Mouse (Mus musculus) heart, postnatal 0 days (tissue): Measurements from ENCODE around the gene Cxcl12. TPM values are rescaled to one million over a fixed set of nuclear protein-coding genes. Genes with fewer than 3 reads are reported as not detected.
A peak's percentile ranks its signal among the peaks of the same experiment; 100 is the strongest.

Experiments
- ATAC-seq: fragments of 200-750 bp; cut with Nextera tagmentation; 2 replicates; pipeline ENCODE4 v1.8.0; 2017; ENCODE audit warnings: low read depth, moderate number of reproducible peaks, moderate library complexity; ENCODE audit not compliant: insufficient read depth
- DNase-seq: peaks from one replicate; pipeline ENCODE4 v3.0.0-alpha.2; 2016; ENCODE audit warnings: low spot score
- H3K27ac ChIP-seq: fragments of 300-500 bp; sonication (generic); 2 replicates; pipeline ENCODE4 v1.5.1; 2014; ENCODE audit warnings: low read depth, mild to moderate bottlenecking
- H3K27me3 ChIP-seq: fragments of 300-500 bp; sonication (generic); 2 replicates; pipeline ENCODE4 v1.6.1; 2014; ENCODE audit warnings: low read length, mixed read lengths; ENCODE audit not compliant: control insufficient read depth, insufficient read depth
- H3K36me3 ChIP-seq: fragments of 300-500 bp; sonication (generic); replicated peaks from 2 replicates; pipeline ENCODE4 v1.6.1; 2014; ENCODE audit warnings: low read length, mixed read lengths; ENCODE audit not compliant: control insufficient read depth, insufficient read depth
- H3K4me1 ChIP-seq: fragments of 300-500 bp; sonication (generic); 2 replicates; pipeline ENCODE4 v1.6.1; 2014; ENCODE audit warnings: antibody characterized with exemption; ENCODE audit not compliant: control insufficient read depth, insufficient read depth
- H3K4me2 ChIP-seq: fragments of 300-500 bp; sonication (generic); 2 replicates; pipeline ENCODE4 v1.6.1; 2014; ENCODE audit warnings: low read depth, mild to moderate bottlenecking, low read length, moderate library complexity
- H3K4me3 ChIP-seq: fragments of 300-500 bp; sonication (generic); 2 replicates; pipeline ENCODE4 v1.5.1; 2014; ENCODE audit warnings: low read depth, low read length
- H3K9ac ChIP-seq: fragments of 300-500 bp; sonication (generic); replicated peaks from 2 replicates; pipeline ENCODE4 v1.6.1; 2014; ENCODE audit warnings: low read depth, low read length, mixed read lengths
- H3K9me3 ChIP-seq: fragments of 300-500 bp; sonication (generic); replicated peaks from 2 replicates; pipeline ENCODE4 v1.6.1; 2016; ENCODE audit warnings: low read length; ENCODE audit not compliant: control insufficient read depth
- CTCF ChIP-seq: IDR thresholded peaks from 2 replicates; pipeline ENCODE4 v1.5.1; 2016; ENCODE audit warnings: antibody characterized with exemption, control low read depth, low read depth
- EP300 ChIP-seq: IDR thresholded peaks from 2 replicates; pipeline ENCODE4 v1.6.1; 2016; ENCODE audit warnings: antibody characterized with exemption, low read depth
- WGBS: fragments of 180-500 bp; shearing (Covaris S2); extraction: QIAGEN DNeasy Blood & Tissue Kit; methylation state at CpG from one replicate; pipeline ENCODE4 v1.1.7; 2014; 5-methylcytosine and 5-hydroxymethylcytosine counted together
- polyA plus RNA-seq: library from polyadenylated mRNA; unstranded; fragments of >200 nt; fragmentation: Nextera tagmentation; extraction: Ambion mirVana; gene quantifications from 2 replicates; pipeline ENCODE4 v1.2.1, GENCODE M21; 2015
- total RNA-seq: library from RNA; depleted of rRNA; stranded (reverse); fragments of >200 nt; gene quantifications from 2 replicates; pipeline ENCODE4 v1.2.3, GENCODE M21; 2014; ENCODE audit warnings: low replicate concordance

Gene Cxcl12
- total and polyA plus RNA-seq, 2 experiments from 2014 or later = 48.0 to 52.7 TPM

DNA sequence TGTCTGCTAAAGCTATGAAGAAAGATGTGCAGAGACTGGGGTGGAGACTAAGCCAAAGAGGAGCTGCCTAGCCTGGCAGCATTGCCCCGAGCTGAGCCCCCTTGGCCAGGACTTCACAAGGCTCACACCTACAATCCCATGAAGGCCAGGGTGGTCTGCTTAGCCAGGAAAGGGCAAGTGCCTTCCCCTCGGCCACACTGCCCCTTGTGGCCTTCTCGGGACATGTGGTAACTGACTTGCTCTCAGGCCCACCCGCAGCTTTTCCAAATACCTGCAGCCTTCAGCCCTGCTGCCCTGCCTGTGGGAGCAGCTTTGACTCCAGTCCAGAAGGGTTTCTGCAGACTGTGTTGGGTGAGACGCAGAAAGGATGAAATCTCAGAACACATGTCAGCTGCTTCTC, 8.1 kb downstream of the Cxcl12 start:
- ATAC-seq (no peak), DNase-seq (no peak)
- H3K4me1 ChIP-seq = no peaks in the 10 kb centered on the region
- no peak overlapping the region for H3K4me3 ChIP-seq
- 39% methylated on average over 5 of the region's 5 CpGs for WGBS
- no peak for TF ChIP-seq EP300
- TF ChIP-seq CTCF = peak; percentile 41
- H3K36me3 ChIP-seq = peaks cover 18% of the 10 kb centered on the region
- no peaks in the 10 kb centered on the region for H3K9me3 ChIP-seq
- H3K9ac ChIP-seq = no peak overlapping the region
- H3K27ac ChIP-seq = no peak overlapping the region
- no peak overlapping the region for H3K4me2 ChIP-seq
- H3K27me3 ChIP-seq = peaks cover 9% of the 10 kb centered on the region

DNA sequence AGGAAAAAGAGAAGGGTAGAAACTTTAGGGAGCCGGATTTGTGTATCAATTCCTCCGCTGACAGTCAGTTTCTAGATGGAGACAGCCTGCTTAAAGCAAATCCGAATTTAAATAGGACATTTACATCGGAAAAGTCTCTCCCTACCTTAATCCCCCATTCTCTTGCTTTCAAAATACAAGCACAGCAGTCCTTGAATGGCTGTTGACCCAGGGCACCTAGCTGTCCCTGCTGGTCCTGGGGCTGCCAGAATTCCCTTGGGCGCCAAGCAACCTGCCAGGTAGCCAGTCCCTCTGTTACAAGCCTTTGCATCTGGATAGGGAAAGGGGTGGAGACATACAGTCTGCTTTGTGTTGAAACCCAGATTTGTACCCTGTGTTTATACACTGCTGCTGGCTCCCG, 12.0 kb downstream of the Cxcl12 start:
- no peak for DNase-seq
- no peak for ATAC-seq
- peaks cover 18% of the 10 kb centered on the region for H3K36me3 ChIP-seq
- no peaks in the 10 kb centered on the region for H3K4me1 ChIP-seq
- 59% methylated on average over 6 of the region's 6 CpGs for WGBS
- TF ChIP-seq EP300 (no peak), CTCF (no peak)
- no peaks in the 10 kb centered on the region for H3K27me3 ChIP-seq
- no peak overlapping the region for H3K27ac ChIP-seq
- H3K9ac ChIP-seq = no peak overlapping the region
- H3K4me3 ChIP-seq = no peak overlapping the region
- no peak overlapping the region for H3K4me2 ChIP-seq
- H3K9me3 ChIP-seq = no peaks in the 10 kb centered on the region

DNA sequence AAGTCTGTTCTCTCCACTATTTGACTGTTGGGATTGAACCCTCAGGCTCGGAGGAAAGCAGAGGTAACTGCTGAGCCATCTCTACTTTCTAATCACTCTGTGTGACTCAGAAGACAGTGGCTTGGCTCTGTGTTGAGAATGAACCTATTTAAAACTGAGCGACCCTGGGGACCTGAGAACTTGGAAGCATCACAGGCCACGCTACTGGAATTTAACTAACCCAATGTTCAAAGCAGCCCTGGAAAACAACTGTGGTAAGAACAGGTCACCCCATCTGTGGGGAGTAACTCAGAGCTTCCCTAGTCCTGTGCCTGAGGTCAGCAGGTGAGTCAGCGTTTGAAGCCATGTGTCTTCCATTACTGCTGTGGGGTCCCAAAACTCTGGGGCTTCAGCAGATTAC, 17.0 kb downstream of the Cxcl12 start:
- Histone ChIP-seq H3K27me3 (no peaks in the 10 kb centered on the region), H3K9me3 (no peaks in the 10 kb centered on the region), H3K4me2 (no peak overlapping the region), H3K4me1 (no peaks in the 10 kb centered on the region), H3K36me3 (no peaks in the 10 kb centered on the region), H3K4me3 (no peak overlapping the region), H3K27ac (no peak overlapping the region), H3K9ac (no peak overlapping the region)
- DNase-seq (no peak), ATAC-seq (no peak)
- 72% methylated on average over 4 of the region's 4 CpGs for WGBS
- no peak for TF ChIP-seq CTCF
- TF ChIP-seq EP300 = no peak

DNA sequence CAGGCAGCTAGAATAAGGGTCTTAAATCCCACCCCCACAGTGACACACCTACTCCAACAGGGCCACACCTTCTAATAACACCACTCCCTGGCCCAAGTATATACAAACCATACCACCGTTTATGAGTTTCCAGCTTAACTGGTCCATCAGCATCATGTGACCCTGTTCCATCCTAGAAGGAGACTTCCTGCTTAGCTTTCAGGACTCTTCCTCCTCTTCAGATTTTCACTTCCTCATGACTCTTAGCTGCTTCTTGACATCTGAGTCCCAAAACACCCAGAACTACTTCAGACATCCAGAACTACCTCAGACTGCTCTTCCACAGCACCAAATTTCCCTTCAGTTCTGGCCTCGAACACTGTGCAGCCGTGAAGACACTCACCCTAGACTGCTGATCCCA, 22.1 kb downstream of the Cxcl12 start:
- H3K36me3 ChIP-seq = no peaks in the 10 kb centered on the region
- 90% methylated on average over 3 of the region's 3 CpGs for WGBS

DNA sequence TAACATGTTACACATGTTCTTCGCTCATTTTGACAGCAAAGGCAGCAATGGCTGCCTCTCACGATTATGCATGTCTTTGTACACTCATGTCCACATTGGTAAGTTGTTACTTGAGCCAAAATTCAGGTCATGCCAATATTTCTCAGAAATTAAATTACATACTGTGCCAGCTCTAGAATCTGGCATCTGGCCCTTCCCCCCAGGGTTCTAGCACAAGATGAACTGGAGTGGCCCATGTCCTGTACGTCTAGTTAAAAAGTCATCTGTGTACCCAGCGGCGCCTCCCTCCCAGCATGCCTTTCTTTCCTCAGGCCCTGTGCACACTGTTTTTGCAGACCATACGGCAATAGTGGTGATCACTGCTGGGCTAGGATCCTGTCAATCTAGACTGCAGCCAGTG, 23.4 kb downstream of the Cxcl12 start:
- Histone ChIP-seq H3K27me3 (no peaks in the 10 kb centered on the region), H3K27ac (no peak overlapping the region), H3K9ac (no peak overlapping the region), H3K4me3 (no peak overlapping the region), H3K36me3 (no peaks in the 10 kb centered on the region), H3K9me3 (no peaks in the 10 kb centered on the region), H3K4me1 (no peaks in the 10 kb centered on the region), H3K4me2 (no peak overlapping the region)
- TF ChIP-seq CTCF (no peak), EP300 (no peak)
- DNase-seq (no peak), ATAC-seq (no peak)
- WGBS = 92% methylated on average over 6 of the region's 6 CpGs

More for the DNA sequence above, 22.1 kb downstream of the Cxcl12 start:
- Histone ChIP-seq H3K9me3 (no peaks in the 10 kb centered on the region), H3K4me1 (no peaks in the 10 kb centered on the region), H3K9ac (no peak overlapping the region), H3K4me2 (no peak overlapping the region), H3K27me3 (no peaks in the 10 kb centered on the region), H3K27ac (no peak overlapping the region), H3K4me3 (no peak overlapping the region)
- no peak for TF ChIP-seq CTCF
- TF ChIP-seq EP300 = no peak
- no peak for DNase-seq
- no peak for ATAC-seq

DNA sequence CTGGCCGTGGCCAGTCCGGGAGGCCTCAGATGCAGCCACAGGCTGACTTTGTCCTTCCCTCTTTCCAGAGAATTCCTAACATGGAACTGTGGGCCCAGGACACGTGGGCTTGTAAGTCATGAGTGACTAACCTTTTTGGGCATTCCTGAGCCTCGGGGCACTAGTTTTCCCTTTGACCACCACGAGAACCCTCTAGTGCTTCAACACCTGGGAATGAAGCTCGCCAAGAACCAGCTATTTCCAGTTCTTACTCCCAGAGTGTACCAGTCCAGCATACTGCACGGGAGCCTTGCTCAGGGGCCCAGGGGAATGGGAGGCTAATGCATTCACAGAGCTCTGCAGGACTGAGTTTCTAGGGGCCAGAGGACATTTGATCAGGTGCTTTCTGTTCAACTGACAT, 24.3 kb downstream of the Cxcl12 start:
- Histone ChIP-seq H3K4me1 (no peaks in the 10 kb centered on the region), H3K27ac (no peak overlapping the region), H3K9me3 (no peaks in the 10 kb centered on the region), H3K36me3 (no peaks in the 10 kb centered on the region), H3K9ac (no peak overlapping the region), H3K4me3 (no peak overlapping the region), H3K27me3 (no peaks in the 10 kb centered on the region), H3K4me2 (no peak overlapping the region)
- no peak for TF ChIP-seq CTCF
- TF ChIP-seq EP300 = no peak
- DNase-seq (no peak), ATAC-seq (no peak)
- 72% methylated on average over 7 of the region's 7 CpGs for WGBS
